Mouse (Mus musculus): ENCODE measurements at regions not wholly inside any gene's neighbourhood (a gene's known extent, or its start where the extent isn't known, plus 50 kb on each side); places are given as distances from the start of the nearest gene placed in this dataset.
A peak's percentile ranks its signal among the peaks of the same experiment; 100 is the strongest.

DNA sequence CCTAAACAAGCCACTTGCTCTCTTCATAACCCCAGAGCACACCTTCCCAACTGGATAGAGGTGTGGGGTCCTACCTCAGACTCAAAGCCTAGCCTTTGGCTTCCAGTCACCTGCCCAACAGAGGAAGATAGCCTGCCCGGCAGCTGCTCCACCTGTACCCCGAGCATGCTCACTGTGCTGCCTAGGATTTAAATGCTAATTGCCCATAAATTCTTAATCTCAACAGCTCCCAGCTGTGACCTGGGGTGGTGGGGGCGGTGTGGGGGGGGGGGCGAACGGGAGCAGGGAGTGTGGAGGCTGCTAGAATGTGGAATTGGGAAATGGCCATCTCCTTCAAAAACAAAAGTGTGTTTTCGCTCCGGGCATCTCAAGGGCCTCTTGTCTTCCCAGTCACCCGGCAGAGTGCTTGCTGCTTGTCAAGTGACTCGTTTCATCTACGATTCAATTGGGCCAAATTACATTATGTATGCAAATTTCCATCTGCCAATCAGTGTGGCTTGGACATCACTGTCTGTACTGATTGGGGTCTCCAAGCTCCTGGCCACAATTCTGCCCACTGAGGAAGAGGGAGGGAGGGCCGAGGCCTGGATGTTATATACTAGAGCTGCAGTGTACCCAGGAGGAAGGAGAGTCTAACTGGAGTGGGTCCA is 188.6 kb upstream of the Zmiz1 start:
- no peak for DNase-seq (ENCODE audit: low spot score)

DNA sequence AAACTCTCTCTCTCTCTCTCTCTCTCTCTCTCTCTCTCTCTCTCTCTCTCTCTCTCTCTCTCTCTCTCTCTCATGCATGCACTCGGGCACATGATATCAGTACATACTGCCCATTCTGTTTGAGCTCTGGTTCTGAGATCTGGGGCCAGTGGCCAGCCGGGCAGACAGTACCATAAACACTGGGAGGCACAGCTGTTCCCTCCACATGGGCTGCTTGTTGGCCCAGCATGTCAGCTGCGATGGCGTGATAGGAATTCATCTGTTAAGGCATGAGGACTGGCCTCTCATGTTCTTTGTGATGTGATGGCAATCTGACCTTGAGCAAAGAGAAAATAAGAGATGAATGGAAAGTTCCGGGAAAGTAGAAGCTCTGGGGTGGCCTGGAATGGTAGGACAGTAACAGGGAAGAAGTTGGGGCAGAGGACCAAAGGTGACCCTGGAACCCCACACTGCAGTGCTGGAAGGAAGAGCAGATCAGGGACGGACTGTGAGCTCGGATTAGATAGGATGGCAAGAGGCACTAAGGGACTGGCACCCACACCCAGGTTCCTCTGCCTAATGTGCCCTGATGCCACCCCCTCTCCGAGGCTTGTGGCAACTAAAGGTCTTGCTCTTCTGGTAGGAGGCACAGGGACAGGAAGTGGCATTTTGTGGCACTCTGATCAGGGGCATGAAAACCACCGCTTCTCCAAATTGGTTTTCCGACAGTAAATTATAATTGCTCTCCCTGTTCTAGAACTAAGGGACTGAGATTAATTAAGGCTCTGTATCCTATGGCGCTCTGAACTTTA is 186.4 kb upstream of the Zmiz1 start:
- DNase-seq (ENCODE audit: low spot score), result peak; percentile 33

DNA sequence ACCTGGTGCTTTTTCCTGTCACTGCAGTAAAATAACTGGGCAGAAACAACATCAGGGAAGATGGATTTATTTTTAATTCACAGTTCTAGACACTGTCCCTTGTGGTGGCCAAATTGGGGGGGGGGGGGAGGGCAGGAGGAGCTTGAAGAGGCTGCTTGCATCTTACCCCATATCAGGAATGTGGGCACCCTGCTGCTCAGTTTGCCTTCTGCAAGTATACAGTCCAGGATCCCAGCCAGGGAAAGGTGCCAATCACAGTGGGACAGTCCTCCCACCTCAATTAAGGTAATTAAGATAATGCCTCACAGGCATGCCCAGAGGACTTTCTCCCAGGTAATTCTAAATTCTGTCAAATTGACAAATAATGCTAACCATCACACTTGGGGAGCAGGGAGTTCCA is 179.2 kb upstream of the Zmiz1 start:
- DNase-seq (ENCODE audit: low spot score), result no peak

DNA sequence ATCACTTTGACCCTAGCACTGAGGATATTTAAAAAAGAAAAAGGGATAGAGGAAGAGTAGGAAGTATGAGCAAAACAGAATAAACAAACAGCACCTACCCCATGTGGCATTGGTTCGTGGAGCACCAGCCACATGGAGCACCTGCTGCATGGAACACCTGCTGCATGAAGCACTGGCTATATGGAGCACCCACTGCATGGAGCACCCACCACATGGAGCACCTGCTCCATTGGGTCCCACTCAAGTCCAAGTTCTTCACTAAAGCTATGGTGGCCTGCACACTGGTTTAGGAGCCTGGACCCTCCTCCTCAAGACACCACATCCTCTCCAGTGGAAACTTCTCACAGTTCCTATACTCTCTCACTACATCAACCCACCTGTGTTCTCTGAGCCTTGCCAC is 166.4 kb upstream of the Zmiz1 start:
- no peak for DNase-seq (ENCODE audit: low spot score)

DNA sequence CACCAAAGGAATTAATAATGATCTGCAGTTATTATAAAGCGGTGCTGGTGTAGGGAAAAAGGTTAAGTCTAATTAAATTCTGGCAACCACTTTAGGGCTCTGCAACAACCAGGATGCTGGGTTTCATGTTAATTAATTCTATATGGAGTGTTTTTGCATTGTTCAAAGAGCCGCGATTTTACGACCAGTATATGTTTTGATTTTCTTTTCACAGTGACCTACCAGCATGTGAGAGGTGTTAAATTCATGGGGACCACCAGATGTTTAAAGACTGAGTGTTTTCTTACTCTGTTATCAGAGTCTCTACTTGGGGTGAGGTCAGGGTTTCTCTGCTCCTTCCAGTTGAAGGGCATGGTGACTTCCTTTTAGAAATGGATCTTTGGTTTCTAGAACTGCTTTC is 164.8 kb upstream of the Zmiz1 start:
- DNase-seq (ENCODE audit: low spot score), result no peak

DNA sequence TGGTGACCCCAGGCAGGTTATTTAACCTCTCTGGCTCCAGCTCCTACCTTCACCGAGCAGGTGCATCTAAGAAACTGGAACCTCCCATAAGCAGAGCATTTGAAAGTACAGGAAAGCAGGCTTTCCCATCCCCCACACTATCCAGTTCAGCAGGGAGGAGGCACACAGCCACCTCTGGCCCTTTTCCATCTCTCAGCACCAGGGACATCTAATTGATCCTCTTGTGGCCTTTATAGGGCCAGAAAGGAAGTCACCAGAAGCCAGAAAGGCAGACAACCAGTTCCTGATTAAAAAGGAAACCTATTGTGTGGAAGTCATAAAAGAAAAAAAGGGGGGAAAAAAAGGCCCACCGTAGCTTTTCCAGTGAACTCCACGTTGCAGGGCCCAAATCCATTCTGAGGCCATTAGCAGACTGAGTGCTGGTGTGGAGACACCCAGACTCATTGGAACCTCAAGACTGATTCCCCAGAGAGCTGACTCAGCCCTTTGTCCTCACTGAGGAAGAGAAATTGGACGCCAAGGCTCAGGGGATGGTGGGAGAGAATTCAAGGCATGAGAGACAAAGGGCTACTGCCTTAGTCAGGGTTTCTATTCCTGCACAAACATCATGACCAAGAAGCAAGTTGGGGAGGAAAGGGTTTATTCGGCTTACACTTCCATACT is 163.2 kb upstream of the Zmiz1 start:
- no peak for DNase-seq (ENCODE audit: low spot score)

DNA sequence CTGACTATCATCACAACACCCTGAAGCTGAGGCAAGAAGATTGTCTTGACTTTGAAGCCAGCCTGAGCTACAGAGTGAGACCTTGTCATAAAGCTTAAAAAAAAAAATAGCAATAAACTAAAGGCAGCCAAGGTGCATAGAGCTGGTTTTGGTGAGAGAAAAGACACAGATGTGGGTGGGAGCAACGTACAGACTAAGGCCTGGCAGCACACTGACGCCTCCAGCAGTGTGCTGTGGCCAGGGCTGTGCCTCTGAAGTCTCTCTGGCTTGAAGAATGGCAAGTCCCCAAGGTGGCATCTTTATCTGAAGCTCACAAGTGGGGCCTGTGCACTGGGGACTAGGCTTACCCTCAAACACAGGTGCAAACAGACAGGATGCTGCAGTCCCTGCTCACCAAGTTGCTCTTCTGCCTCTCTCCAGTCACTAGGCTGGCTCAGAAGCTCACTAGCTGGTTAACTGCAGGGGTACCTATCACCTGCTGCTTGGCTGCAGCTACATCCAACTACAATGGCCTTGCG is 159.3 kb upstream of the Zmiz1 start:
- peak; percentile 86 for DNase-seq (ENCODE audit: low spot score)

DNA sequence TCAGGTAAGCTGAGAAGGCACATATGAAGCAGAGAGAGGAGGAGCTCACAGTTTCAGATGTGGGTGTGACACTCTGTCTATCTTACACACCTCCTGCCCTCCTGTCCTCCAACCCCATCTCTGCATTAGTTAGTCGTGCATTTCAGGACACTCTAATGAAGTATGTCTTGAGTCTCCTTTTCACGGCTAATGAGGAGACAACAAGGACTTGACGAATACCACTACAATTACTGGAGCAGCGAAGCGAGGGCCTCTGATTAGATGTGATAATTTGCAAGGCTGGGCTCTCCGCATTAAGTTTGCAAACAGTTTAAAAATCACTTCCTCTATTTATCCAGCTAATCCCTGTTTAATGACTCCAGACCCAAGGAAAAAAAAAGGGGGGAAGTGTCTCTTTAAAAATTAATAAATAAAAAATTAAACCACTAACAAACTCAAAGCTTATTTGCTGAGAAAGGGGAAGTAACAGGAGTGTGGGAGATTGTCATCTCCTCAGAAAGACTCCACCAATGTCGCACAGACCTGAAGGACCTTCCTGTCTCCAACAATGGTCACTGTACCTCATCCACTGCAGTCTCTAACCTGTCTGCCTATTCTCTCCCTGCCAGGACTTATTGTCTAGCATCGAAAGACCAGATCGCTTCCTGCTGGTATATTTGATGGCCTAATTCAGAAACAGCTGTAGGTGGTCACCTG is 157.5 kb upstream of the Zmiz1 start:
- no peak for DNase-seq (ENCODE audit: low spot score)

DNA sequence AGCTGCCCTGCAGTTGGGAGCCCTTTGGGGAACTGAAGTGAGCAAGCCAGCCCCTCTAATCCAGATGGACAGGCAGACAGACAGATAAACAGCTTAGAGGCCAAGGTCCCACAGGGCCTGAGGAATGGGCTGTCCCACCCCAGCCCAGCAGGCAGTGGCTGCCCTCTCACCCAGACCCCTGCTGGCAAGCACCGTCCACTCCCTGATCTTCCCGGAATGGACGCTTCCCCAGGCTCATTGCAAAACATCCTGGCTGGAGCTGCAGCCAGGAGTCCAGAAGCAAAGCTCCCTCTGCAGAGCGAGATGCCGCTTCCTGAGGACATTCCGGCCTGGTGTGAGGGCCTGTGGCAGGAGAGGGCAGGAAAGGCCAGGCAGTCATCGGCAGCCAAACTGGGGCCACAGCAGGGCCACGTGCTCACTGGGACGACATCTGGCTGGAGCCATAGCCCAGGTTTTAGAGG is 154.6 kb upstream of the Zmiz1 start:
- no peak for DNase-seq (ENCODE audit: low spot score)

DNA sequence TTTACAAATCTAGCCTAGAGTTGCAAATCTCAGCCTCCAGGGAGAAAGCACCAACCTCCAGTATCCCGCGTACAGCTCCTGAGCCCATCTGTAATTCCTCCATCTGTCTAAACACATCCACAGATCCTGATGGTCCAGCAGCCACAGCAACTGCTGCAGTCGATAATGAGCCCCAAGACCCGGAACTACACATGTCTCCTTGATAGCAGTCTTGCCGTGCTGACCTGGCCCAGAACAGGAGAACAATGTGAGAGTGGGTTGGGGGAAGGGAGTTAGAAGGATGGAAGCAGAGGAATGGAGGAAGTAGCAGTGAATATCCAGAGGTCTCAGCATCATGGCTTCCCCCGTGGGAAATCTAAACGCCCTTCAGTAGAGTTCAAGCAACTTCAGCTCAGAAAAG is 152.8 kb upstream of the Zmiz1 start:
- no peak for DNase-seq (ENCODE audit: low spot score)

DNA sequence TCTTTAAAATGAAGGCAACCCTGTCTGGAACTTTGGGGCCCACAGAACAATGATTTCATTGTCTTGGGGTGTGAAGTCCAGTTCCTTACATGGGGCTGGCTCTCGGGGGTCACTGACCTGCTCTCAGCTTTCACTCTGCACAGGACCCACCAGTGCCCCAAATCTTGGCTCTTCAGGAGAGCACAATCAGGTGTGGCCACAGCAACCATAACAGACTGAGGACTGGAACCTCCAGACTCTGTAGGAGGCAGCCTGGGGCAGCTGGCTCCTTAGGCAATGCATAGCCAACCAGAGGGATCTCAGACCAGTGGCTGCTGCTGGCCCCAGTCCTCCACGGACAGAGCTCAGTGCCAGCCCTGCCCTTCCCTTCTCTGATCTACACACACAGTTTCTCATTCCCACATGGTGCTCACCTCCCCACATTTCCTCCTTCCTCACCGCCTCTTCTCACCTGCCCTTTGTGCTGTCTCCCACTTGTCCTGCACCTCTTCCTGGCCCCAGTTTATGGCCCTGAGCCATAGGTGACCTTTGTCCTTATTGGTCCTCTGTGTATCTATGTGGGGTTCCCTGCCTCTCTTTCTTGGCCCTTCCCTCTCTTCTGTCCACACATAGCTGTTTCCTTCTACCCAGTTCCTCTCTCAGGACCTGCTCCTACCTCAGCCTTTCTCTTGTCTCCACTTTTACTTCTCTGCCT is 151.9 kb upstream of the Zmiz1 start:
- no peak for DNase-seq (ENCODE audit: low spot score)

DNA sequence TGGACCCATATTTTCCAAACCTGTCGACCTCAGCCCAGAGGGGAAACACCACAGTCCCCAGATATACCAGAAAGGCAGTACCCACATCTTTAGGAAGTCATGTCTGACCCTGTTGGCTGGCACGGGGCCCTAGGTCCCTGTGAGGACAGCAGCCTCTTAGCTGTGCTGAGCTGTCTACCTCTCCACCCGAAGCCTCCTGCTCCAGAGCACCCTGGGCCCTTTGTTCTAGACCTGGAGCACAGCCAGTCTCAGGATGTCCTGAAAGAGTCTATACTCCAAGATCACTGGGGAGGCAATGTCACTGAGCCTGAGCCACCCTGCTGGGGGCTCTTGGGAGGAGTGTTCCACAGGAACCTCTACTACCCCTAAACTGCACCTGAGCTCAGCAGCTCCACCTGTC is 150.9 kb upstream of the Zmiz1 start:
- DNase-seq (ENCODE audit: low spot score), result no peak

DNA sequence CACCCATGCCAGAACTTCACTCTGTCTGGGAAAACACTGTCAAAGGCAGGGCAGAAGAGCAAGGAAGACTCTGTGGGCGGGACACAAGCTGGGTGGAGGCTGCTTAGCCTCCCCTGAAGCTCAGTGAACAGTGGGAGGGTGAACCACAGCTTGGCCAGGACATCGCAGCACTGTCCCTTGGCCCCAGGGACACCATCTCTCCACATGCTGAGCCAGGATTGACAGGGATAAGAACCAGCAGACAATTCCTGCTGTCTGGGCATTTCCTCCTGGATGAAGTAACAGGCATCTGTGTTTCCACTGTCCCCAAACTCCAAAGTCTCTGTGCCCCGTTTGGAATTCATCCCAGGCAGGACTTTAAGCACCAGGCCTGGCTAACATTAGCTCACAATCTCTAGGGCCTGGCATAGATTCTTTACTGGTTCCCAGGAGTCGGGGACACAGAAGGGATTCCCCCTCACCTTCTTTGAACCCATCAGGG is 148.3 kb upstream of the Zmiz1 start:
- DNase-seq (ENCODE audit: low spot score), result no peak

DNA sequence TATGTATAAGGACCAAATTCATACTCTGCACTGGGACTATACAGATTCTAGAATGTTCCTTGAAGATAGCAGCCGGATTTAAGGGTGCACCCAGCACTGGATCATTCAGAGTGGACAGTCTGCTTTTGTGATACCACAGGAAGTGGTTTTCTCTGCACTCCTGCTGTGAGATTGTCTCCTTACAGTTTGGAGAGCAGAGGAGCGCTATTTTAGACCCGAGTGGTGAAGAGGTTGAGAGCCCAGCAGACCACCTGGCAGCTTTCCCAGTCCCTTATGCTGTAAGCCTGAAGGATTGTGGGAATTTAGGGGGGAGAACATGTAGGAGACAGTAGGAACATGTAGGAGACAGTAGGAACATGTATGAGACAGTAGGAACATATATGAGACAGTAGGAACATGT is 147.5 kb upstream of the Zmiz1 start:
- DNase-seq (ENCODE audit: low spot score), result no peak

DNA sequence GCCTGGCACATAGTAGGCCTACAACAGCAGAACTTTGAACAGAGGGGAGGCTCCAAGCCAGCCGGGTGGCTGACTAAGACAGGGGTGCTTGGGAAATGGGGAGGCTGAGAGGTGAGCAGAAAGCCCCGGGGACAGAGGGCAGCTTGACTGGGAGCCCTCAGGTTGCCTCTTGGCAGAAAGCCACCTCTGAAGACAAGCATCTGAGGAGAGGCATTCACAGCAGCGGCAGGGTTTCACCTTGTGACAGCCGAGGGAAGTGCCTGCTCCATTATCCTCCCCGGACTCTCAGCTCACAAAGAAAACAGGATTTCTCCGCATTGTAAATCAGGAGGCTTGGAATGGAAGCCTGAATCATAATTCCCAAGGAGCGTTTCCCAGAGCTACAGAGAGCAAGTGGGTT is 146.8 kb upstream of the Zmiz1 start:
- no peak for DNase-seq (ENCODE audit: low spot score)

DNA sequence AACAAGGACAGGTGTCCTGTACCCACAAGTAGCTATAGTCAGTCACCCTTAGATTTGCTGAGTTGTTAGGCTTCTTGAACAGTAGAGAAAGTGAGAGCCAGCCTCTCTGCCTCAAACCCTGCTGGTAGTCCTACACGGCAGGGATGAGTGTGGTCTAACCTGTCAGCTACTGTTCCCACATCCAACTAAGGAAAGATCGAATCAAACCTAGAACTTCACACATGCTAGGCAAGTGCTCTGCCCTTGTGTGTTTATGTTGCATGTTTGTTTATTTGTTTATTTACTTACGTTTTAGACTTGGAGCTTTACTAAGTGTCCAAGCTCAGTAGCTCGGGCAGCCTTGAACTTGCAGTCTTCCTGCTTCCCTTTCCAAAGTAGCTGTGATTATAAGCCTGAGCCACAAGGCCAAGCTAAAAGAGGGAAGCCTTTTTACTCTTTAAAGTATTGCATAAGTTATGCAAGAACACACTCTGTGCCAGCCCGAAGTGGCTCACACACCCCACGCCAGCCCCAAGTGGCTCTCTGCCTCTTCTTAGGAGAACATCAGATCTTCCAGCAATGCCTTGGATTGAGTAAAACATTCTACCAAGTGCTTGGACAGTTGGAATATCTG is 146.1 kb upstream of the Zmiz1 start:
- no peak for DNase-seq (ENCODE audit: low spot score)

DNA sequence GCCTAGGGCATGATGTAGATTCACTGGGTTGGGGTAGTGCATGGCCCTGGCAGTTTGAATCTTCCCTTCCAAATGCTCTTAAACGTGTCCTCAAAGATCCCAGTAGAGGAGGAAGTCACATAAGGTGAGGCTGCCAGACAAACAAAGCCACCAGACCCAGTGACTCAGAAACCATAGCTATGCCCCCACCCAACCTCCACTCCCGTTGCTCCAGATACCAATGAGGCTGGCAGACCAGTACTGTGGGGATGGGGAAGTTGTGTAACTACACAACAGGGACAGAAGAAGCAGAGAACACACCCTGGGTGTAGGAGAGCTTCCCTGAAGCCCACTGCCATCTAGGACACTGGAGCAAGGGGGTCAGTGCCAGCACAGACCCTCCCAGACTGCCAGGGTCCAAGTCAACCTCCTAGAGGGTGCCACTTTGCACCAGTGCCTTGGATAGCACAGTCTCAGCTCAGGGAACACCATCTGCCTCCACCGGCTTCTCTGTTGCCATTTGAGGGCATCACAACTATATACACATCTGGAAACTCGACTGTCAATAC is 145.2 kb upstream of the Zmiz1 start:
- DNase-seq (ENCODE audit: low spot score), result no peak

DNA sequence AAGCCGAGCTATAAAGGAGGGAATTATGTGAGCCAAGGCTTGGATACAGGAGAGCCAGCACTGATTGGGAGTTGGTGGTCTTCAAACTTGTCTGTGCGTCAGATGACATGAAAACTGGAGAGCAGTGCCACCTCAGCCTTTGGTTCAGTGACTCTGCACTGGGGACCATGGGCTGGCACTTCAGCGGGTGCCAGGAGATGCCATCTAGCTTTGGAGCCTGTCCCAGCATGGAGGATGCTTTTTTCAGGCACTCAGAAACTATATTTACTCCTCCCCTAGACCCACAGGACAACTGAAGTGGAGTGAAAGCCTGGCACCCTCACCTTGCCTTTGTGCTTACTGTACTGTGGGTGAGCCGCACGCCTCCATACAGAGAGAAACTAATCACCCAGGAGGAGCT is 142.5 kb upstream of the Zmiz1 start:
- DNase-seq (ENCODE audit: low spot score), result no peak

DNA sequence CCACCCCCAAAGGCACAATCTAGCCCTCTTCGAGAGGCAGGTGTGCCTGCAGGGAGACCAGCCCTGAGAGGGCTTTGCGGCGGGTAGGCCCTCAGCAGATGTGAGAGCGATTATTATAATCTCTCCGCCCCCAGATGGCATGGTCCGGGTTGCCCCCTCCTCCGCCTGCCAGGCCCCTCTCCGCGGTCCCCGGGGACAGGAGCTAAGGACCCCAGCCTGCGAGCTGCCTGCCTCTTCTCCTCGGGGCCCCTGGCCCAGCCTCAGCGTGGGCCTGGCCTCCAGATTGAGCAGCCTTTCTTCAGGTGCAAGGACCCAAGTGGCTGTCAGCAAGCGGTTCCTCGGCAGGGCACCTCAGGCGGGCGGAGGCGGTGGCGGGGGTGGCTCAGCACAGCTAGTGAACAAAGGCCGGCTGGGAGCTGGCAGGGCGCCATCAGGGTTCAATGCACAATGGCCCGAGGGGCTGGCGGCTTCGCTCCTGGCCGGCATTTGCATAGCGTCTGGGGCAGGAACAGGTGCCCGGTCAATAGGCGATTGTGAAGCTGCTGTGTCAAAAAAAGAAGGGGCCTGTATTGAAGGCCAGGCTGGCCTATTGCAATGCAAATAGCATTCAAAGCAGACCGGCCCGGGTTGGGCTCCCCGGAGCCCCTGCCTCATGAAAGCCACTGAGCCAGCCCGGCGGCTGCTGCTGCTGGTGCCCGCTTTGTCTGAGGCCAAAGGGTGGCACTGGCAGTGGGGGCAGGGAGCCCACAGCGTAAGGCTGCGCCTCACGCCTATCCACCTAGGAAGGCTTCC is 141.1 kb upstream of the Zmiz1 start:
- peak; percentile 63 for DNase-seq (ENCODE audit: low spot score)
